Mouse (Mus musculus) kidney, adult 10 weeks (tissue): ENCODE data around the gene Cox15. TPM values are rescaled to one million over a fixed set of nuclear protein-coding genes. Genes with fewer than 3 reads are reported as not detected.

ENCODE experiments used
- polyA plus RNA-seq: library from polyadenylated mRNA; stranded (reverse); fragments of 350-450 nt; fragmentation: Illumina TruSeq; extraction: RNeasy Lipid Tissue Mini Kit (QIAGEN cat#74804); gene quantifications from one replicate; pipeline ENCODE4 v1.2.3, GENCODE M21; 2014; ENCODE audit warnings: low read depth, low replicate concordance

Cox15 gene
- polyA plus RNA-seq: 28.4 TPM

DNA sequence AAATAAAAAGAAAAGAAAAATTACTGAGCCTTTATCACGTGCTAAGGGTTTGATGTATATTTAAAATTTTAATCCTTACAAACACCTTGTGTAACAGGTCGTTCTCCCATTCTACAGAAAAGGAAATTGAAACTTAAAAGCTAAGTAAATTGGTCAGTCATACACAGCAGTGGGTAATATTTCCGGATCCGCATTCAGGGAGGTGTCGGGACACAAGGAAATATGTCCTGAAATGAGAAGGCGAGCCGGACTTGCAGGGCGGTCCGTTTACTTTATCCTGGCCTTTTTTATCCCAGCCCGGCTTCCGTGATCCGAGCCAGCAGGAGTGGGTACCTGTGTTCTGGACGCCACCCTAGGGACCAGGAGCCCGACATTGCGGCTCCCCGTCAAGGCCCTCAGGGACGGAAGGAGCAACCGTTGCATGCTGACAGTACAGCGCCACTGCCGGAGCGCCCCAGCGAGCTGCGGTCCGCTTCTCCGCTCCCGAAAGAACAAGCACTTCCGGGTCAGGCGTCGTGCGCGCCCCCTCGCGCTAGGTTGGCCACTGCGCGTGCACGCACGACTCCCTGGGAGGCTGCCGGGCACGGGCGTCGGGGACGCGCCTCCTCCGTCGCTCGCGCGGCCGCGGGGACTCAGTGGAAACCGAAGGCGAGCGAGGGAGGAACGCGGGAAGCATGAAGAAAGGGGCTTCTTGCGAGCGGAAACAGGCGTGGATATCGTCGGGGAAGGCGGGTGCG is at the start of gene Cox15, which contains the start of gene Cutc:
Gene Cox15 (minus strand): TSS at position 512 of the 737 bp plus-strand sequence.
Gene Cutc (plus strand): TSS at position 508 of the 737 bp plus-strand sequence.

GRCm38 (mm10) chr19:43781980-43782379 is 29.2 kb upstream of the Cox15 start, which contains the start of gene Abcc2:
TSS of gene Abcc2 (plus strand) at chr19:43782192.

GRCm38 (mm10) chr19:43689419-43690246 is 63.2 kb downstream of the Cox15 start, which contains the start of gene Entpd7:
TSS of gene Entpd7 (plus strand) at chr19:43689672.

Other genes with a start within 250 kb of the Cox15 start
- 20.0 TPM for gene Got1, start 228.4 kb downstream of the Cox15 start, polyA plus RNA-seq
- not detected for gene Nkx2-3, start 140.7 kb downstream of the Cox15 start, polyA plus RNA-seq
- 1.2 TPM for gene Slc25a28, start 78.1 kb downstream of the Cox15 start, polyA plus RNA-seq
- gene Entpd7, start 63.3 kb downstream of the Cox15 start, polyA plus RNA-seq: 3.0 TPM
- gene Cutc, start within 50 bp of the Cox15 start, polyA plus RNA-seq: 52.3 TPM
- gene Abcc2, start 29.2 kb upstream of the Cox15 start, polyA plus RNA-seq: 374 TPM
- 4.2 TPM for gene Dnmbp, start 187.2 kb upstream of the Cox15 start, polyA plus RNA-seq
- gene Cpn1, start 233.6 kb upstream of the Cox15 start, polyA plus RNA-seq: 3.0 TPM